Mouse (Mus musculus): ENCODE results near the gene Fam151b.

Gene Fam151b

DNA sequence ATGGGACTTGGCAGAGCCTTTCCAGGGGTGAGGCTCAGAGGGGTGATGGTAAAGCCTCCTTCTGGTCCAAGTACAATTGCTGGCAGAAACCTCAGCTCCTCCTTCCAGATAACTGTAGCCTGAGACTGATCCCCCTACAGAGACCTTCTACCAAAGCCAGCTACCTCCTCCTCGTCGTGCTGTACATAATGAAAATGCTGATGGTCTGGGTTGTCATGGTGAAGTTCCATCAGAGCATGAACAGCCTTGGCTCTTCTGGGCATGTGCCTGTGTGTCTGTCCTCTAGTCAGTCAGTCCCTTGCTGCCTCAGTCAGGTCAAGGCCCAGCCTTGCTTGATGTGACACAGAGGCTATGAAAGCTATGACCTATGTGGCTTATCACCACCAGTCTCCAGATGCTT, 73.3 kb downstream of the Fam151b start:
- no peak for DNase-seq

- DNase-seq: no peak
These were observed 80.3 kb downstream of the Fam151b start for GRCm38 (mm10) chr13:92403496-92403895.

DNA sequence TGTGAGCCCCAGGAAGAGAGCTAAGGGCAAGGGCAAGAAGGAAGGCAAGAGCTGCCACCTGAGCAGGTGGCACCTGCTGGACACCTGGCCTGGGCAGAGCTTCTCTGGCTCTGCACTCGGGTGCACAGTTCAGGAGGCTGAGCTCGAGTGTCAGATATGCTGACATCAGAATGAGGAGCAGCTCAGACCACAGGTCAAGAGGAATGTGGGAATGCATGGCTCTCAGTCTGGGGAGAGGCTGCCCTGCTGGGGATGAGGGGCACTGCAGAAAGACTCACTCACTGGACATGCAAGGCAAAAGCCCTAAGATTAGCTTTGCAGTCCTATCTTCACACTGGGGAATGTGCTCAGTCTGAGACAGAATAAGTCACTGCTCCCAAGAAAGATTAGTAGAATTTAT, 81.8 kb downstream of the Fam151b start:
- peak; percentile 39 for DNase-seq

Measured in kidney, postnatal 14 days (tissue).